Mouse (Mus musculus): ENCODE data around the gene St3gal4. TPM values are rescaled to one million over a fixed set of nuclear protein-coding genes. Genes with fewer than 3 reads are reported as not detected.
A peak's percentile ranks its signal among the peaks of the same experiment; 100 is the strongest.

St3gal4 gene
- polyA plus RNA-seq, 1 experiment from 2014 or later, result 39.2 TPM

- no peak overlapping the region for H3K4me3 ChIP-seq
- whole genome bisulfite sequencing, result 81% methylated on average over 6 of the region's 6 CpGs
- ATAC-seq (ENCODE audit: insufficient number of reproducible peaks, low FRiP score, low TSS enrichment, low read depth), result no peak
- no peaks in the 10 kb centered on the region for H3K9me3 ChIP-seq
- no peak overlapping the region for H3K4me2 ChIP-seq
- H3K9ac ChIP-seq, result no peak overlapping the region
- H3K36me3 ChIP-seq, result peaks cover 32% of the 10 kb centered on the region
- H3K27ac ChIP-seq, result no peak overlapping the region
- H3K27me3 ChIP-seq, result no peaks in the 10 kb centered on the region
- H3K4me1 ChIP-seq, result peaks cover 21% of the 10 kb centered on the region; the same call in 1 of the 2 replicates
These were observed 8.1 kb upstream of the St3gal4 start for GRCm38 (mm10) chr9:35127147-35127546.

GRCm38 (mm10) chr9:35124678-35124955 lies 5.5 kb upstream of the St3gal4 start:
- H3K27me3 ChIP-seq, result no peaks in the 10 kb centered on the region
- no peak overlapping the region for H3K9ac ChIP-seq
- H3K4me2 ChIP-seq, result no peak overlapping the region
- no peak overlapping the region for H3K27ac ChIP-seq
- peaks cover 21% of the 10 kb centered on the region for H3K4me1 ChIP-seq
- H3K36me3 ChIP-seq, result peaks cover 37% of the 10 kb centered on the region
- WGBS, result 90% methylated on average over 8 of the region's 8 CpGs
- H3K4me3 ChIP-seq, result no peak overlapping the region
- ATAC-seq (ENCODE audit: insufficient number of reproducible peaks, low FRiP score, low TSS enrichment, low read depth), result no peak
- no peaks in the 10 kb centered on the region for H3K9me3 ChIP-seq

- Histone ChIP-seq H3K4me2 (no peak overlapping the region), H3K27me3 (no peaks in the 10 kb centered on the region), H3K9me3 (no peaks in the 10 kb centered on the region), H3K4me3 (no peak overlapping the region), H3K9ac (no peak overlapping the region), H3K4me1 (peaks cover 21% of the 10 kb centered on the region), H3K27ac (no peak overlapping the region), H3K36me3 (peaks cover 35% of the 10 kb centered on the region)
- no peak for ATAC-seq (ENCODE audit: insufficient number of reproducible peaks, low FRiP score, low TSS enrichment, low read depth)
- WGBS, result 73% methylated on average over 11 of the region's 11 CpGs
These were observed 5.0 kb upstream of the St3gal4 start for GRCm38 (mm10) chr9:35123804-35124677.

- ATAC-seq (ENCODE audit: insufficient number of reproducible peaks, low FRiP score, low TSS enrichment, low read depth), result no peak
- WGBS, result 58% methylated on average over 2 of the region's 2 CpGs
- Histone ChIP-seq H3K27ac (no peak overlapping the region; the same call in 1 of the 2 replicates), H3K4me2 (no peak overlapping the region), H3K36me3 (peaks cover 33% of the 10 kb centered on the region), H3K9me3 (no peaks in the 10 kb centered on the region), H3K4me3 (no peak overlapping the region), H3K4me1 (peaks cover 21% of the 10 kb centered on the region), H3K9ac (no peak overlapping the region), H3K27me3 (no peaks in the 10 kb centered on the region)
These were observed 4.4 kb upstream of the St3gal4 start for GRCm38 (mm10) chr9:35123456-35123803.

GRCm38 (mm10) chr9:35122551-35123266 lies 3.6 kb upstream of the St3gal4 start:
- Histone ChIP-seq H3K4me1 (peaks cover 26% of the 10 kb centered on the region), H3K4me2 (no peak overlapping the region), H3K36me3 (peaks cover 33% of the 10 kb centered on the region), H3K4me3 (no peak overlapping the region), H3K27ac (no peak overlapping the region; the same call in none of the 2 replicates), H3K9ac (no peak overlapping the region), H3K9me3 (no peaks in the 10 kb centered on the region), H3K27me3 (no peaks in the 10 kb centered on the region)
- ATAC-seq (ENCODE audit: insufficient number of reproducible peaks, low FRiP score, low TSS enrichment, low read depth), result no peak
- WGBS, result 48% methylated on average over 5 of the region's 5 CpGs

- Histone ChIP-seq H3K4me3 (no peak overlapping the region), H3K9ac (no peak overlapping the region), H3K27ac (no peak overlapping the region), H3K9me3 (no peaks in the 10 kb centered on the region; the same call in 1 of the 2 replicates), H3K4me1 (peaks cover 56% of the 10 kb centered on the region), H3K27me3 (no peaks in the 10 kb centered on the region), H3K36me3 (peaks cover 10% of the 10 kb centered on the region; the same call in 1 of the 2 replicates), H3K4me2 (no peak overlapping the region)
- ATAC-seq (ENCODE audit: insufficient number of reproducible peaks, low FRiP score, low TSS enrichment, low read depth), result no peak
- WGBS, result 85% methylated on average over 2 of the region's 2 CpGs
These were observed 505 bp downstream of the St3gal4 start for GRCm38 (mm10) chr9:35118563-35118962.

- WGBS, result 18% methylated on average over 15 of the region's 15 CpGs
- peaks cover 55% of the 10 kb centered on the region for H3K4me1 ChIP-seq
- H3K36me3 ChIP-seq, result peaks cover 6% of the 10 kb centered on the region; the same call in 1 of the 2 replicates
- peak overlapping the region; percentile 93 for H3K27ac ChIP-seq
- H3K9ac ChIP-seq, result peak overlapping the region; percentile 43
- H3K4me2 ChIP-seq, result peak overlapping the region; percentile 79
- H3K27me3 ChIP-seq, result no peaks in the 10 kb centered on the region
- peak overlapping the region; percentile 75 for H3K4me3 ChIP-seq
- no peaks in the 10 kb centered on the region; the same call in 1 of the 2 replicates for H3K9me3 ChIP-seq
- ATAC-seq (ENCODE audit: insufficient number of reproducible peaks, low FRiP score, low TSS enrichment, low read depth), result no peak
These were observed 1.4 kb downstream of the St3gal4 start for GRCm38 (mm10) chr9:35117384-35118295.

GRCm38 (mm10) chr9:35116391-35117381 lies 2.4 kb downstream of the St3gal4 start:
- peaks cover 57% of the 10 kb centered on the region for H3K4me1 ChIP-seq
- no peaks in the 10 kb centered on the region for H3K27me3 ChIP-seq
- peak overlapping the region; percentile 79 for H3K4me2 ChIP-seq
- H3K9ac ChIP-seq, result peak overlapping the region; percentile 80
- peak overlapping the region; percentile 93 for H3K27ac ChIP-seq
- peak overlapping the region; percentile 75 for H3K4me3 ChIP-seq
- peak; percentile 88 for ATAC-seq (ENCODE audit: insufficient number of reproducible peaks, low FRiP score, low TSS enrichment, low read depth)
- H3K9me3 ChIP-seq, result no peaks in the 10 kb centered on the region; the same call in 1 of the 2 replicates
- H3K36me3 ChIP-seq, result peaks cover 6% of the 10 kb centered on the region; the same call in 1 of the 2 replicates
- under 1% methylated on average over 64 of the region's 84 CpGs for WGBS

- peaks cover 61% of the 10 kb centered on the region for H3K4me1 ChIP-seq
- H3K27me3 ChIP-seq, result no peaks in the 10 kb centered on the region
- H3K4me3 ChIP-seq, result peak overlapping the region; percentile 75
- H3K4me2 ChIP-seq, result peak overlapping the region; percentile 79
- H3K9ac ChIP-seq, result peak overlapping the region; percentile 80
- H3K9me3 ChIP-seq, result no peaks in the 10 kb centered on the region; the same call in 1 of the 2 replicates
- WGBS, result 21% methylated on average over 4 of the region's 4 CpGs
- no peak for ATAC-seq (ENCODE audit: insufficient number of reproducible peaks, low FRiP score, low TSS enrichment, low read depth)
- peaks cover 6% of the 10 kb centered on the region; the same call in 1 of the 2 replicates for H3K36me3 ChIP-seq
- peak overlapping the region; percentile 93 for H3K27ac ChIP-seq
These were observed 3.3 kb downstream of the St3gal4 start for GRCm38 (mm10) chr9:35115804-35116203.

GRCm38 (mm10) chr9:35115299-35115698 lies 3.8 kb downstream of the St3gal4 start:
- WGBS, result 25% methylated on average over 3 of the region's 4 CpGs

More at GRCm38 (mm10) chr9:35115299-35115698, 3.8 kb downstream of the St3gal4 start:
- H3K27ac ChIP-seq, result no peak overlapping the region
- no peaks in the 10 kb centered on the region; the same call in 1 of the 2 replicates for H3K9me3 ChIP-seq
- no peak for ATAC-seq (ENCODE audit: insufficient number of reproducible peaks, low FRiP score, low TSS enrichment, low read depth)
- H3K4me2 ChIP-seq, result peak overlapping the region; percentile 79
- peak overlapping the region; percentile 75 for H3K4me3 ChIP-seq
- peaks cover 3% of the 10 kb centered on the region; the same call in 1 of the 2 replicates for H3K36me3 ChIP-seq
- 0 out of 2 replicates have a peak overlapping the region, but pooled peaks have one; percentile 80 for H3K9ac ChIP-seq
- no peaks in the 10 kb centered on the region for H3K27me3 ChIP-seq
- peaks cover 66% of the 10 kb centered on the region for H3K4me1 ChIP-seq
